In genomic region chr2:74153247-74153850, GRCm38 (mm10) we compare ENCODE assay signal across 12 mouse cellular contexts.
DNase-seq lines count a peak whose midpoint lies in the region; ATAC-seq and TF ChIP-seq lines count a peak whose summit lies in the region.
"Had no signal": no experiment of that assay in that cellular context is flagged by ENCODE, and none has a peak within 500 bp of the region (broad histone marks: within the 10 kb centered on the region; RNA-seq: fewer than 3 reads in every experiment).

No protein-coding gene starts in this region.

- H3K4me2 ChIP-seq in heart, embryonic 12.5 days: no peak overlapping the region
- peak overlapping the region; percentile 16 for H3K4me2 ChIP-seq in midbrain, embryonic 15.5 days
- H3K4me2 ChIP-seq: neural tube, embryonic 12.5 days had no signal

- H3K4me1 ChIP-seq in heart, embryonic 12.5 days (replicated peaks): peaks cover 12% of the 10 kb centered on the region
- H3K4me1 ChIP-seq in cortical plate, adult 2 months (ENCODE audit: control insufficient read depth, insufficient read depth, low read length): peaks cover 4% of the 10 kb centered on the region
- peaks cover 19% of the 10 kb centered on the region for H3K4me1 ChIP-seq in midbrain, embryonic 15.5 days

- TF ChIP-seq CTCF in cortical plate, adult 2 months (IDR thresholded peaks at IDR 0.05; ENCODE audit: extremely low read depth, insufficient read depth, low read length): no peak

- peak; percentile 2 to 4 for DNase-seq in heart, adult 9 months (ENCODE audit: low spot score in 2 of 2)
- DNase-seq in forelimb bud, embryonic 11.5 days (ENCODE audit: low read depth, low spot score): peak; percentile 23
- DNase-seq in urinary bladder, postnatal 10 days (ENCODE audit: low spot score): no peak
- DNase-seq: B cell, adult 2 months; gastrocnemius, postnatal 25 days; lung, postnatal 14 days had no signal

- no peaks in the 10 kb centered on the region for H3K27me3 ChIP-seq in heart, embryonic 12.5 days (replicated peaks)
- H3K27me3 ChIP-seq in midbrain, embryonic 15.5 days (replicated peaks): no peaks in the 10 kb centered on the region
- H3K27me3 ChIP-seq: neural tube, embryonic 12.5 days had no signal

- H3K36me3 ChIP-seq in heart, embryonic 12.5 days: no peaks in the 10 kb centered on the region
- H3K36me3 ChIP-seq in midbrain, embryonic 15.5 days (replicated peaks): no peaks in the 10 kb centered on the region
- H3K36me3 ChIP-seq: neural tube, embryonic 12.5 days had no signal

- no peak overlapping the region for H3K9ac ChIP-seq in heart, embryonic 12.5 days
- H3K9ac ChIP-seq in midbrain, embryonic 15.5 days: no peak overlapping the region
- H3K9ac ChIP-seq: neural tube, embryonic 12.5 days had no signal

- no peak overlapping the region for H3K27ac ChIP-seq in heart, embryonic 12.5 days (ENCODE audit: poor library complexity, severe bottlenecking)
- H3K27ac ChIP-seq in cortical plate, adult 2 months (ENCODE audit: insufficient read depth, low read length): peak overlapping the region; percentile 28; the same call in 1 of the 2 replicates
- H3K27ac ChIP-seq in midbrain, embryonic 15.5 days: peak overlapping the region; percentile 36; the same call in 1 of the 2 replicates
- H3K27ac ChIP-seq: neural tube, embryonic 12.5 days had no signal

- no peak for ATAC-seq in heart, embryonic 12.5 days (ENCODE audit: insufficient number of reproducible peaks, low FRiP score)
- peak; percentile 33 for ATAC-seq in midbrain, embryonic 15.5 days (replicated peaks)
- ATAC-seq in megakaryocyte progenitor cell, adult 5-6 weeks (replicated peaks; ENCODE audit: poor library complexity): no peak
- no peak for ATAC-seq in activated CD4-positive, CD25-positive, alpha-beta regulatory T cell, adult 4 months

- H3K4me3 ChIP-seq in heart, embryonic 12.5 days: no peak overlapping the region
- no peak overlapping the region for H3K4me3 ChIP-seq in cortical plate, adult 2 months (ENCODE audit: insufficient read depth, low read length)
- no peak overlapping the region for H3K4me3 ChIP-seq in midbrain, embryonic 15.5 days
- H3K4me3 ChIP-seq: neural tube, embryonic 12.5 days had no signal

- TF ChIP-seq POLR2A in cortical plate, adult 2 months (IDR thresholded peaks at IDR 0.05; ENCODE audit: extremely low read depth, insufficient read depth, low read length): no peak

- H3K9me3 ChIP-seq in heart, embryonic 12.5 days (replicated peaks): no peaks in the 10 kb centered on the region
- H3K9me3 ChIP-seq in midbrain, embryonic 15.5 days: no peaks in the 10 kb centered on the region
- H3K9me3 ChIP-seq: neural tube, embryonic 12.5 days had no signal

- WGBS in heart, embryonic 12.5 days: 46% methylated on average over 5 of the region's 5 CpGs
- 32% methylated on average over 5 of the region's 5 CpGs for WGBS in midbrain, embryonic 15.5 days
